In the genomic region with DNA sequence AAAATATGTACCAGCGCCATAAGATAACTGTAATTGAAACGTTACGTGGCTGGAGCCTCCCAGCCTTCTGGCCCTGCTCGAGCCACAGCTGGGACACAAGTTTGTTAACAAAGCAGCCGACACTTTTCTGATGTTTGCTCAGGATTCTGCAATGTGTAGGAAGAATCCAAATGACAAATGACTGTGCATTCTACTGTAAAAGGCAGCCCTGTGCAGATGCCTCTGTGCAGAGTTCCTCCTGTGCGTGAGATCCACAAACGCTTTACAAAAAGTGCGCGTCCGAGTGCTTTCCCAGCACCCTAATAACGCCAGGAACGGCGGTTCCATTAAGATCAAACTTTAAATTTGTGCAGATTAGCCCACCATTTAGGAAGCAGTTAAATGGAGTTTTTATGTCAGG, we compare ENCODE assay signal across 16 mouse cellular contexts.
DNase-seq lines count a peak whose midpoint lies in the region; ATAC-seq lines count a peak whose summit lies in the region.
"Had no signal": no experiment of that assay in that cellular context is flagged by ENCODE, and none has a peak within 500 bp of the region (broad histone marks: within the 10 kb centered on the region; RNA-seq: fewer than 3 reads in every experiment).

No protein-coding gene starts in this region.

- DNase-seq in limb, embryonic 11.5 days (ENCODE audit: low spot score) = no peak
- no peak for DNase-seq in limb, embryonic 10.5 days (ENCODE audit: low spot score)
- DNase-seq in liver = no peak
- no peak for DNase-seq in heart, postnatal 25 days (ENCODE audit: low spot score)
- DNase-seq: adrenal gland, postnatal 25 days; heart, postnatal 36 days; kidney, adult 2 months; kidney, postnatal 4 days; liver, embryonic 13.5 days; lung, postnatal 36 days; right cerebral cortex, postnatal 14 days; thymus, adult 18-20 months had no signal

- no peaks in the 10 kb centered on the region for H3K27me3 ChIP-seq in limb, embryonic 11.5 days (ENCODE audit: control insufficient read depth, insufficient read depth, low read length)
- H3K27me3 ChIP-seq in limb, embryonic 10.5 days (ENCODE audit: low read depth, poor library complexity, severe bottlenecking) = no peaks in the 10 kb centered on the region
- no peaks in the 10 kb centered on the region for H3K27me3 ChIP-seq in forebrain, embryonic 13.5 days
- H3K27me3 ChIP-seq in limb, embryonic 13.5 days = 0 out of 2 replicates have a peak, but pooled peaks cover 2% of the 10 kb centered on the region
- H3K27me3 ChIP-seq in neural tube, embryonic 14.5 days (ENCODE audit: control insufficient read depth, insufficient read depth, low read length) = no peaks in the 10 kb centered on the region
- H3K27me3 ChIP-seq: liver, embryonic 13.5 days had no signal

- no peaks in the 10 kb centered on the region for H3K9me3 ChIP-seq in limb, embryonic 11.5 days (ENCODE audit: control insufficient read depth, low read length)
- no peaks in the 10 kb centered on the region for H3K9me3 ChIP-seq in limb, embryonic 10.5 days (replicated peaks)
- H3K9me3 ChIP-seq in forebrain, embryonic 13.5 days (replicated peaks) = no peaks in the 10 kb centered on the region
- H3K9me3 ChIP-seq in limb, embryonic 13.5 days = 0 out of 2 replicates have a peak, but pooled peaks cover 6% of the 10 kb centered on the region
- H3K9me3 ChIP-seq in neural tube, embryonic 14.5 days (ENCODE audit: control insufficient read depth, low read length) = no peaks in the 10 kb centered on the region

- peaks cover 18% of the 10 kb centered on the region; the same call in 1 of the 2 replicates for H3K4me1 ChIP-seq in limb, embryonic 11.5 days (ENCODE audit: control insufficient read depth, insufficient read depth, low read length)
- H3K4me1 ChIP-seq in limb, embryonic 10.5 days = peaks cover 41% of the 10 kb centered on the region
- peaks cover 17% of the 10 kb centered on the region for H3K4me1 ChIP-seq in forebrain, embryonic 13.5 days
- peaks cover 25% of the 10 kb centered on the region for H3K4me1 ChIP-seq in limb, embryonic 13.5 days
- H3K4me1 ChIP-seq in neural tube, embryonic 14.5 days (ENCODE audit: control insufficient read depth, insufficient read depth, low read length) = peaks cover 11% of the 10 kb centered on the region
- H3K4me1 ChIP-seq: liver, embryonic 13.5 days had no signal

- WGBS in limb, embryonic 11.5 days = 32% methylated on average over 13 of the region's 13 CpGs
- 62% methylated on average over 13 of the region's 13 CpGs for WGBS in limb, embryonic 10.5 days
- WGBS in forebrain, embryonic 13.5 days = 17% methylated on average over 13 of the region's 13 CpGs
- 24% methylated on average over 13 of the region's 13 CpGs for WGBS in limb, embryonic 13.5 days
- WGBS in neural tube, embryonic 14.5 days = 34% methylated on average over 13 of the region's 13 CpGs

- intact Hi-C loops in heart, postnatal 25 days (cut with DNase I) = no loop called here

- no peak overlapping the region for H3K9ac ChIP-seq in limb, embryonic 11.5 days (ENCODE audit: low read length)
- H3K9ac ChIP-seq in forebrain, embryonic 13.5 days = no peak overlapping the region
- 0 out of 2 replicates have a peak overlapping the region, but pooled peaks have one; percentile 31 for H3K9ac ChIP-seq in limb, embryonic 13.5 days
- no peak overlapping the region for H3K9ac ChIP-seq in neural tube, embryonic 14.5 days (replicated peaks; ENCODE audit: low read depth, low read length)
- H3K9ac ChIP-seq: liver, embryonic 13.5 days had no signal

- peak overlapping the region; percentile 23; the same call in 1 of the 2 replicates for H3K4me2 ChIP-seq in limb, embryonic 11.5 days (ENCODE audit: low read depth, severe bottlenecking)
- H3K4me2 ChIP-seq in forebrain, embryonic 13.5 days = peak overlapping the region; percentile 38
- H3K4me2 ChIP-seq in limb, embryonic 13.5 days (replicated peaks) = peak overlapping the region; percentile 49
- no peak overlapping the region for H3K4me2 ChIP-seq in neural tube, embryonic 14.5 days (ENCODE audit: low read depth, low read length)
- H3K4me2 ChIP-seq: liver, embryonic 13.5 days had no signal

- no peak overlapping the region for H3K4me3 ChIP-seq in limb, embryonic 11.5 days (ENCODE audit: low read depth, low read length)
- H3K4me3 ChIP-seq in limb, embryonic 10.5 days = no peak overlapping the region
- no peak overlapping the region for H3K4me3 ChIP-seq in forebrain, embryonic 13.5 days
- H3K4me3 ChIP-seq in limb, embryonic 13.5 days = no peak overlapping the region
- no peak overlapping the region for H3K4me3 ChIP-seq in neural tube, embryonic 14.5 days (ENCODE audit: low read depth, low read length)
- H3K4me3 ChIP-seq: liver, embryonic 13.5 days had no signal

- ATAC-seq in limb, embryonic 11.5 days (ENCODE audit: insufficient number of reproducible peaks, low FRiP score, low TSS enrichment, low read depth) = no peak
- no peak for ATAC-seq in forebrain, embryonic 13.5 days
- no peak for ATAC-seq in limb, embryonic 13.5 days (ENCODE audit: low FRiP score, low read depth)
- ATAC-seq in neural tube, embryonic 14.5 days (ENCODE audit: low read depth) = peak; percentile 38; the same call in 1 of the 2 replicates
- ATAC-seq: CD4-positive, CD25-positive, alpha-beta regulatory T cell, adult 4 months had no signal

- H3K36me3 ChIP-seq in limb, embryonic 11.5 days (ENCODE audit: control insufficient read depth, insufficient read depth, low read length) = no peaks in the 10 kb centered on the region
- no peaks in the 10 kb centered on the region for H3K36me3 ChIP-seq in limb, embryonic 10.5 days
- no peaks in the 10 kb centered on the region for H3K36me3 ChIP-seq in forebrain, embryonic 13.5 days (ENCODE audit: poor library complexity, severe bottlenecking)
- no peaks in the 10 kb centered on the region for H3K36me3 ChIP-seq in limb, embryonic 13.5 days
- H3K36me3 ChIP-seq in neural tube, embryonic 14.5 days (ENCODE audit: control insufficient read depth, insufficient read depth, low read length) = no peaks in the 10 kb centered on the region
- H3K36me3 ChIP-seq: liver, embryonic 13.5 days had no signal

- H3K27ac ChIP-seq in limb, embryonic 11.5 days (replicated peaks; ENCODE audit: low read depth, low read length) = no peak overlapping the region
- H3K27ac ChIP-seq in limb, embryonic 10.5 days = no peak overlapping the region
- no peak overlapping the region for H3K27ac ChIP-seq in forebrain, embryonic 13.5 days
- no peak overlapping the region for H3K27ac ChIP-seq in limb, embryonic 13.5 days
- H3K27ac ChIP-seq in neural tube, embryonic 14.5 days (ENCODE audit: low read depth, low read length) = no peak overlapping the region
- H3K27ac ChIP-seq: liver, embryonic 13.5 days had no signal
